Mouse (Mus musculus) liver, postnatal 0 days (tissue): ENCODE results near the gene Ttll5.

Source experiments
- CTCF ChIP-seq: sonication (generic); IDR thresholded peaks from 2 replicates; pipeline ENCODE4 v1.5.1; 2016; ENCODE audit warnings: antibody characterized with exemption, low read depth
- EP300 ChIP-seq: IDR thresholded peaks from 2 replicates; pipeline ENCODE4 v1.6.1; 2016; ENCODE audit warnings: antibody characterized with exemption, low read depth, mild to moderate bottlenecking

GRCm38 (mm10) chr12:85859111-85859510 lies 34.7 kb downstream of the Ttll5 start:
- TF ChIP-seq CTCF (no peak), EP300 (no peak)
